Mouse (Mus musculus) thymus, adult 18-20 months (tissue): ENCODE results near the gene Gm20918.
"Not testable (repeated sequence)": the region's sequence is repeated elsewhere in the genome, so short reads cannot be mapped to it uniquely, and the experiment has no call there.

Source experiments
- DNase-seq, 2 experiments: peaks; one replicate each; pipeline ENCODE4 v3.0.0; 2022; ENCODE audit warnings: mixed read lengths in 2 of 2

Gm20918 gene

GRCm38 (mm10) chrY:5043637-5044036, at the start of gene Gm20918:
Gene Gm20918 (plus strand): TSS chrY:5043937.
- DNase-seq = not testable (repeated sequence)
